Mouse (Mus musculus) right cerebral cortex, postnatal 36 days (tissue): ENCODE data around the gene Ciart.
"Not testable (repeated sequence)": the region's sequence is repeated elsewhere in the genome, so short reads cannot be mapped to it uniquely, and the experiment has no call there.

ENCODE experiments used
- DNase-seq, 2 experiments: peaks; one replicate each; pipeline ENCODE4 v3.0.0; 2022; ENCODE audit warnings: low spot score in 2 of 2, mixed read lengths in 1 of 2

The Ciart gene

DNA sequence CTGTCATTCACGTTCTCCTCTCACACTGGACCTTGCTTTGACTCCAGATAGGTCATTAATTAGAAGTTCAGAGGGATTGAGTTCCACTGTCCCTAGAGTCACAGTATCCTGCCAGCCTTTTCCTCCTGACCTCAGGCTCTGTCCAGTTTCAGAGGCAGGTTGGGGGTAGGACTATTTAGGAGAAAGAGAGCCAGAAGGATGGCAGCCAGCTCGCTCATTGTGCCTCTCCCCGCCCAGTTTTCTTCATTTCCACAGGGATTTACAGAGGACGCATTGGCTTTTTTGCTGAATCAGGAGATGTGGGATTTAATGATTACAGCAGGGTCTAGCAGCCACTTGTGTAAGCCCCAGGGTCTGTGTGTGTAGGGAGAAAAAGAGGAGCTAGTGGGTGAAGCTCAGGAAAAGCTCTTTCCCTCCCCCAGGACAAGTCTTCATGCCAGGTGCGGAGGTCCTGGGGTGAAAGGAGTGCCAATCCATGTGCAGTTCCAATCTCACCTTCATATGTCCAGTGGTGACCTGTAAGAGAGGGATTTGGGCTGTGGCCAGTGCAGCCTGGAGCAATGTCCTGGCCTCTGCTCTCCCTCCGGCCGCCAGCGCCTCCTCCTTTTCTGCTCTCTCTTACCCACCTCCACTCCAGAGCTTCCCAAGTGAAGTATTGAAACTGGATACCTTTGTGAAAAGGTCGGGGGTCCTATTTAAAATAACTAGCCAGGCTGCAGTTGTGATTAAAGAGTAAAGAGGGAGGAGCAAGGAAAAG lies 19.7 kb upstream of the Ciart start:
- no peak for DNase-seq

DNA sequence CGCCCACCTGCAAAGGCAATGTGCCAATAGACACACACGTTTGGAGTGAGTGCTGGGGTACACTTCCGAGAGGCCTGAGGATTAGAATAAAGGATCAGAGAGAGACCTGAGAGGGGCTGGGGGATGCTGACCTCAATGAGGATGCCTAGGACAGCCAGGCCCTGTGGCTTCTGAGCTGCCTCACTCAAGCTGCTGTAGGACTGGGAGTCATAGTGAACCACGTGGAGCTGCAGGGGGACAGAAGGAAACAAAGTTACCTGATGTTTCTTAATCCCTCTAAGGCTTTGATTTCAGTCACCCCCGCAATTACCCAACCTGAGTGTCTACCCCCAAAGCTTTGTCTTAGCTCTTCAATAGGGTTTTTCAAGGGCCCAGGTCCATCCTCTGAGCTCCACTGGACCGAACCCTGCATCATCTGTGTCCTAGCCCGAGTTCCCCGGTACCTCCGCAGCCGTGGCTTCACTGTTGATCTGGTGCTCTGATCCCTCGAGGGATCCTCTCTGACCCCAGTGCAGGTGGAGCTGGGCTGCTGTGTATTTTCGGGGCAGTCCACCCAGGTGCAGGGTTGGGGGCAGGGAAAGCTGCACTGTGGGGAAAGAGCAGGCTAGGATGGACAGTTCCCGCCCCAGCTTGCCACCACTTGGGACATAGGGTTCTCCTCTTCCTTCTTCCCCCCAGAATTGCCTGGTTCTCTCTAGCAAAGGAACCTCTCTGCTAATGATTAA lies 17.9 kb upstream of the Ciart start:
- no peak for DNase-seq

DNA sequence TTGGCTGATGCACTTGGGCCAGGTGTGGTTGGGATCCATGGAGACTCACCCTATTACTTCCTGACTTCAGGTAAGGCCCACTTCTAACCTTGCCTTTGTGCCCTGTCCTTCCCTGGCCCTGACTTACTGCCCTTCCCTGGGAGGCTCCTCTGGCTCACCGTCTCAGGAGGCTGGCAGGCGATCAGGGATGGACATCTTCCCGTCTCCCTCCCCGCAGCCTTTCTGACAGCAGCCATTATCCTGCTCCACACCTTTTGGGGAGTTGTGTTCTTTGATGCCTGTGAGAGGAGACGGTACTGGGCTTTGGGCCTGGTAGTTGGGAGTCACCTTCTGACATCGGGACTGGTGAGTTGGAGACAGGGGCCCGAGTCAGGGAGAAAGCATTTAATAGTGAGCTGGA lies 13.4 kb upstream of the Ciart start:
- DNase-seq = not testable (repeated sequence)

DNA sequence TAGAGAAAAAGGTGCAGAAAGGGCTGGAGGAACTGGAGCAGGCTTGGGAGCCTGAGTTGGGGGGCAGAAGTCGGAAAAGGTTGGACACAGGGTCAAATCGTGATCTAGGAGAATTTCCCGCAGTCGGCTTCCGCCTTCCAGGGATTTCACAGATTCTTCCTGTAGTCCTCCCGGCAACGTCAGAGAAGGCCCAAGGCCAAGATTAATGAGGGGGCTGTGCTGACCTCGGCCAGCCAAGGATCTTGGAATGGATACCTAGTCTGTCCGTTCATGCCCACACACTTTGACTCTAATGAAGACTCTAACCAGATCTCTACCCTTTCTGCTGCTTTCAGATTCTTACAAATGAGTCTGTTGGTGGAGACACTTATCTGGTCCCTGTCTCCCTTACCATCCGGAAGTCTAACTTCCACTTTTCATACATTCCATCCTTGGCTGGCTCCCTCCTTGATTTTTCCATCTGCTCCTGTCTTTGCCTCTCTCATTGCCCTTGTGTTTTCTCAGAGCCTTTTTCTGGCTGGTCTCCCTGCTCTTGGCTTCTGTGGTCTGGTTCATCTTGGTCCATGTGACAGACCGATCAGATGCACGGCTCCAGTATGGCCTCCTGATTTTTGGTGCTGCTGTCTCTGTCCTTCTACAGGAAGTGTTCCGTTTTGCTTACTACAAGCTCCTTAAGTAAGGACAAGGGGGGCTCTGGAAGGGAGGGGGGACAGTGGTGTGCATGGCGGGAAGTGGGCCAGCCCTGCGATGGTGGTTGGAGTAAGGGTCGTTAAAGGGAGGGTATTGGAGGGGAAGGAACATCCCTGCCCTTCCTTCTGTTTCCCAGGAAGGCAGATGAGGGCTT lies 12.5 kb upstream of the Ciart start:
- no peak for DNase-seq

DNA sequence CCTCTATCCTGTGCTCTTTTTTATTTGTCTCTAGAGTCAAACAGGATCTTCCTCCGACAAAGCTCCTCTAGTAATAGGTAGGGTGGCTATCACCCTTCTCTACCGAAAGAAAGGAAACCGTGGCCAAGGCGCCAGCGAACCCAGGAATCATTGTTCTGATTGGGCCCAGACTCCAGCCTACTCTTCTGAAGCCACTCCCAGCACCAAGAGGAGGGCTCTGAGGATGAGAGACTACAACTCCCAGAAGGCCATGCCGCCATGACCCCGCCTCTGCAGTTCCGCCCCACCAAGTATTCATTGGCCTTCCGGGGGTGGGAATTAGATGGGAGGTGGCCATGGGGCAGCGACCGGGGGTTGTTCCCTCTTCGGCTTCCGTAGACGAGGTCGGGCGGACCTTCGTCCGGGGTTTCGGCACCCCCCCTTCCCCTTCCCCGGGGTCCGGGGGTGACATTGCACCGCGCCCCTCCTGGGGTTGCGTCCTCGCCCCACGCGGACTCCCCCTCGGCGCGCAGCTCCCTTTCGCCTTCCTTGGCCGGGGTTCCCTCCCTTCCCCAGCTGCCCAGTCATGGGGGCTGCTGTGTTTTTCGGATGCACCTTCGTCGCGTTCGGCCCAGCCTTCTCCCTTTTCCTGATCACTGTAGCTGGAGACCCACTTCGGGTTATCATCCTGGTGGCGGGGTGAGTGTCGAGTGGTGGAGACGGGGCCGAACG lies 11.7 kb upstream of the Ciart start, which contains the start of gene Aph1a:
TSS of gene Aph1a (plus strand) at position 364 of the 711 bp plus-strand sequence.
- DNase-seq = peak; percentile 97

DNA sequence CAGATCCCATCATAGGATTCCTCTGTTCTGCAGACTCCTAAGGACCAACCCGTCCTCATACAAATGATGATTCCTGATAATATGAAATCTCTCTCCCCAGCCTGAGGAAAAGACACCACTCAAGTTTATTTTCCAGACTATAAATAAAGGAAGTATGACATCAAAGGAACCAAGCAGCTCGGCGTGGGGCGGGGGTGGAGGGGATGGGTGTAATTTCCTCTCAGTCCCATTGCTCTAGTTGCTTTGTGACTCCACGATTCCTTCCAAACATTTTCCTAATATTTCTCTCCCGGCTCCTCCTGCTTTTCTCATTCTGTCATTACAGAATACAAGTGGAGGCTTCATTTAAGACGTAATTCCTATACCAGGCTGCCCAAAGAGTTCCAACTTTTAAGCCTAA lies 11.1 kb upstream of the Ciart start:
- no peak for DNase-seq

DNA sequence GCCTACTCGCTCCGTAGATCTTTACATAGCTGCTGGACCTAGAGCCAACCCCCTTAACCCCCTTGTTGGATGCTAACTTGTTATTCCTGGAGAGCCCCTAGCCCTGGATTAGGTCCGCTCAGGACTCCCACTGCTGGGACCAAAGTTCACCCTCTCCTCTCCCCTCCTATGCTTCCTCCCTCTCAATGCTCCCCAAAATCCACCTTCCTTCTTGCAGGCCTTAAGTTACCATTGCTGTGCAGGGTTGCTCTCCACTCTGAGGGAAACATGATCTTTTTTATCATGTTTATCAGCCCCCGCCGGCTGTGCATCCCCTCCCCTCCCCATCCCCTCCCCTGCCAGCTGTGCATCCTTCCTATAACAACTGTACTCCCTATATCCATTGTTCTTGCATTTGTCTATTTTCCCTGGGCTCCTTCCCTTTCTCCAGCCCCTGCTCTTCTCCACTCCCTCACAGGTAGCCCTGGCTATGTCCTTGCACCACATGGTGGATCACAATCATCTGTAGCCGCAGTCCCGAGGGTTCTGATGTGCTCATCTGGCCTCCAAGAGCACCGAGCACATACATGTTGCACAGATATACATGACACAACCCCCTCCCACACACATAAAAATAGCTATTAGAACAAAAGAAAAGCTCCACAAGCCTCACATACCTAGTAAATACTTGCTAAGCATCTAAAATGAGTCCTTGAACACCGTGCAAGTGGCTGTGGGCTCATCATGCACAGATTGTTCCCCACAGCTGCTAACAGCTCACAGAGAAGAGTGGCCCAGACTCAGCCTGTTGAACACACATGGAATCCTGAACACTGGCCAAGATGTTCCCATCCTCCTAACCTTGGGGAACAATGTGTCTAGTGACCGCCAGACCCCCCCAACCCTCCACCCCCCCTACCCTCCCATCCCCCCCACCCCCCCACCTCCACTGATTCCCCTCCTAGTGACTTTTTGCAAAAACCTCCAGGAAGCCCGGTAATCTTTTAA lies 10.3 kb upstream of the Ciart start:
- no peak for DNase-seq

DNA sequence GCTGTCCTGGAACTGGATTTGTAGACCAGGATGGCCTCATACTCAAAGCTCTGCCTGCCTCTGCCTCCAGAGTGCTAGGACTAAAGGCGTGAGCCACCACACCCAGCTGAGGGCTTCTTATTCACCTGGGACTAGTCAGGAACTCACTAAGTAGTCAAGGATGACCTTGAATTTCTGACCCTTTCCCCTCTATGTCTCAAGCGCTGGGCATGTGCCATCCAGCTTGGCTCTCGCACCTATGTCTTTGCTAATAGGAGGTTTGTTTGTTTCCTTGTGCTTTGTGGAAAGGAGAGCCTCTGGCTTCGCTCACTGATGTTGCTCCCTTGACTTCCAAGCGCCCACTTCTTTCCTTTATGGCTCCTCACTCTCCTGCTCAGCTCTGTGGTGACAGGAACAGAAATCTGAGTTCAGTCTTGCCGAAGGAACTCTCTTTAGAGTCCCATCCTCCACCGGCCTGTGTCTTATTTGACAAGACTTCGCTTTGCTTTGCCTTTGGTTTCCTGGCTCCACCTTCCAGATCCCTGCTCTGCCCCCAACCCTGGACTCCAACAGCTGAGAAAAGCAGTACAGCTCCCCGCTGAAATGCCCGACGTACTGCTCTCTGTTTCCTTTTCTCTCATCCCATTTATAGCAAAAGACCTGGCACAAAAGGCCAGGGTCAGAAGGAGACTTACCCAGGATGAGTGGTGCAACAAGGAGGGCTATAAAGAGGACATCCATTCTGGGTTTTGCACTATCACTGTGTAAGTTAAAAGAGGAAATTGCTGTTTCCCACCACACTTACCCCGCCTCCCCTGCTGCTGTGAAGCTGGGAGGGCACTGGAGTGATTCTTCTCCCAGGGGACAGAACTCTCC lies 9.4 kb upstream of the Ciart start, which contains the start of gene BC028528:
TSS of gene BC028528 (minus strand) at position 795 of the 855 bp plus-strand sequence.
- no peak for DNase-seq

DNA sequence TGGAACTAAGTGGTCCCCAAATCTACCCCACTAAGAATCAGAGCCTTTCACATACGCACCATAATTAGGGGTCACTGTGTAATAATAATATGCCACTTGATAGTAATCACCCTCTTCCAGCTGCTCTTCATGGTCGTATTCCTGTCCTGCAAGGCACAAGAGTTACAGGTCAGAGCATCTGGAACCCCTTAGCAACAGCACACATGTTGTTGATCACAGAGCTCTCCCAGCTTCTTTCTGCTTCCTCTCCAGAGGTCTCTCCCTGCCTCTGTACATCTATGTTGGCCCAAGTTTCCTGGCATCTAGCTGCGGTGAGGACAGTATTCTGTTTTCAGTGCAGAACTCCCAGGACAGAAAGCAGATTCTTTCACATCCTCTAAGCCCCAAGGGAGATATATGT lies 7.6 kb upstream of the Ciart start:
- no peak for DNase-seq

DNA sequence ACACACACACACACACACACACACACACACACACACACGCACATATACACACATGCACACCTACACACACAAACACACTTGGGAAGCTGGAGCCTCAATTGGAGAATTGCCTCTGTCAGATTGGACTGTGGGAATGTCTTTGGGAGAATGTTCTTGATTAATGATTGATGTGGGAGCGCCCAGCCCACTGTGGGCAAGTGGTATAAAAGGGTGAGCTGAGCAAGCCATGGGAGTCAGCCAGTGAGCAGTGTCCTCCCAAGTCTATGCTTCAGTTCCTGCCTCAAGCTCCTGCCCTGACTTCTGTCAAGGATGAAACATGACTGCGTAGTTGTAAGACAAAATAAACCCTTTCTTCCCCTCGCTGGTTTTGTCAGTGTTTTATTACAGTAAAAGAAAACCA lies 5.5 kb upstream of the Ciart start:
- no peak for DNase-seq

DNA sequence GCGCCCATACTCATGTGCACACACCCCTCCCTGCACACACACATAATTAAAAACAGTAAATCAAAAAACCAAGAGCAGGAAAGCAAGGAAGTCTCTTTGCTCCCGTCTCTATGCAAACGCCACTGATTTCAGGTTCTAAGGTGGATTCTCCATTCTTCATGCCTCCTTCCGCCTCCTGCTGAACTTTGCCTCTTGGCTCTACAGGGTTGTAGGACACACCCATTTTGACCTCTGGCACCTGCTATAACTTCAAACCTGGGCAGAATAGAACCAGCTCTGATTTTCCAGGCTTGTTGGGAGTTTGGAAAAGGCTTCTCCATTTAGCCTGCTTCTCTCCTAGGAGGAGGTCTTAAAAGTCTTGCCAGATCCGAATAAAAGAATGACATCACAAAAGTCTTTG lies 2.3 kb upstream of the Ciart start:
- DNase-seq = no peak

DNA sequence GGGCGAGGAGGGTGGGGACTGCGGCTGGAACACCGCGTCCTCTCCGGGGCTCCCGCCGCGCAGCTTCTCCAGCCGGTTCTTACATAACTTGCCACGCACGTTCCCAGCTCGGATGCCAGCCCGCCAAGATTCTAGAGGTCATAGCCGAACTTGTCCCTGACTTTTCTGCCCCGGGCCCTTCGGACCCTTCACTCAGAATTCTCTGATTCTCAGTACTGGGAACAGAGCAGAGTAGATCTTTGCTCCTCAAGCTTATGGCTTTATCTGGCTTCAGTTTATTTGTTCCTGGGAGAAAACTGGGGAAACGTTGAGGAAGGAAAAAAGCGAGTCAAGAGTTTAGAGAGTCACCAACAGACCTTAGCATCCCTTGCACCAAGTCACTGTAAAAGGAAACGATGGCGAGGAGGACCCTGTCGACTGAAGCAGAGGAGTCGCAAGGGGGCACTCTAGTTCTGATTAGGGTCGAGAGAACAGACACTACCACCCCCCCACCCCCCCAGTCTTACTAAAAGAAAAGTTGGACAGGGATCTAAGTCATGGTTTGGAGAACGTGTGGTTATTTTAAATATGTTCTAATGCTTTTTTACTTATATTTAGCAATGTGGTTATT lies 870 bp upstream of the Ciart start:
- peak; percentile 68 for DNase-seq

DNA sequence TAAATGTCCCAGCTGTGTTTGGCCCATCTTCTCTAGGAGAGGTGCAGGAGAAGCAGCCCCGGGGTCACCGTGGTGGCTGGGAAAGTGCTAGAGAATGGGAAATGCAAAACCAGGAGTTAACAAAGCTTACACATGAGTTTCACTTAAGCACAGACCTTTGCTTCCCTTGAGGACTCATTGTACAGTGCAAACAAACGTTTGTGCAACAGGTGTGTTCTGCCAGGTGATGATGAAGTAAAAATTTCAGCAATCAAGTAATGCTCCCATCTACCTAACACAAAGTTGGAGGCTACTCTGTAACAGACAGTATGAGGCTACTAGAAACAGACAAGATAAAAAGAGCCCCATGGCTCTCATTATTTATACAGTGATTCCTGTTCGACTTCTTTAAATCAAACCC lies 3.0 kb downstream of the Ciart start:
- no peak for DNase-seq

DNA sequence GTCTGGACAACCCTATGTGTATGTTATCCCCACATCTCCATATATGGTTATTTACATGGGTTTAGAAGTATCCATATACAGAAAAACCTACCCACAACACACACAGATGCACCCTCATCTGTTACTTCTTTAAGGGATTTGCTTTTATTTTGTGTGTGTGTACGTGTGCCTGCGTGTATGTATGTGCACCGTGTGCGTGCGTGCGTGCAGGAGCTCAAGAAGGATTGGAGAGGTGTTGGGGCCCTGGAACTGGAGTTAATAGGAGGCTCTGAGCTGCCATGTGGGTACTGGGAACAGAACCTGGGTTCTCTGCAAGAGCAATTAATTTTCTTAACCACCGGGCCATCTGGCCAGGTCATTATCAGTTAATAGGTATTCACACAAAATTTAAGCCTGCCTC lies 10.0 kb downstream of the Ciart start:
- DNase-seq = no peak

DNA sequence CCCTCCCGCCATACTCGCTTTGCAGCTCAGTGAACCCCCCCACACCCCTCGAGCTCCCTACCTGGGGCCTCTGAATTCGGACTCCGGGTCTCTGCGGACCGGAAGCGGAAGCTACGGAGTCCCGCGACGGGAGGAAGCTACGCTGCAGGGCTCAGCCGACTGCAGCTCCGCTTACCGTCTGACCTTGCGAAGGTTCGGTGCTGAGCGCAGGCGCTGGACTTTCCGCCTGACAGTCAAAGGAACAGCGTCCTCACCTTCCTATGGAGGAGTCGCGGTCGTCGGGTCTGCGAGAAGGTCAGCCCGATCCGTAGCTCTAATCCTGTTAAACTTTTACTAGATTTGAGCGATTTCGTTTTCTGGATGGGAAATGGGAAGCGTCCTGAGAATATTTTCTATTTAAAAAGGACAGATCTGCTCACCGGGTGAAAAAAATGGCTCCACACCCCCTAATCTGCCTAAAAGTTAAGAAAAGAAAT lies 10.6 kb downstream of the Ciart start, which contains the start of gene Mrps21:
TSS of gene Mrps21 (minus strand) at position 128 of the 476 bp plus-strand sequence.
- DNase-seq = peak; percentile 79 to 88

DNA sequence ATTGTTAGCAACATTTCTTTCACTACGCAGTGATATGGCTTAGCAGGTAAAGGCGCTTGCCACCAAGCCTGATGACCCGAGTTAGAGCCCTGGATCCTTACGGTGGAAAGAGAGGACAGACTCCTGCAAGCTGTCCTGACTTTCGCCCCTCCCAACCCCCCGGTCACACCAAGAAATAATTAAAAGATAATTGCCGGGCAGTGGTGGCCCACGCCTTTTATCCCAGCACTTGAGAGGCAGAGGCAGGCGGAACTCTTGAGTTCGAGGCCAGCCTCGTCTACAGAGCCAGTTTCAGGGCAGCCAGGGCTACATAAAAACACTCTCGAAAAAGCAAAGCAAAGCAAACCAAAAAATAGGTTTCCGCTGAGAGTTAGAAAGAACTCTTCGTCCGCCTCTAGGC lies 11.1 kb downstream of the Ciart start:
- DNase-seq = no peak

DNA sequence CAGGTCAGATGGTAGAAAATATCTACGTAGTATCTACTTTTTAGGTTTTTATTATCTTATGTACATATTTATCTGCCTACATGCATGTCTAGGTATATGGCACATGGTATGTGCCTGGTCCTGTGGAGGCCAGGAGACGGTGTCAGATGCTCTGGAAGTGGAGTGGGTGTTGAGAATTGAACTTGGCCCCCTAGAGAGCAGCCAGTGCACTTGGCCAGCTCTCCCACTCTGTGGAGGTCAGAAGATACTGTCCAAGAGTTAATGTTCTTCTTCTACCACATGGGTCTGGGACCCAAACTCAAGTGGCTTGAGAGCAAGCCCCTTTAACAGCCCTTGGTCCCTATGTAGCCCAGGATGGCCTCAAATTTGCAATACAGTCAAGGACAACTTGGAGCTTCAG lies 14.6 kb downstream of the Ciart start:
- no peak for DNase-seq

DNA sequence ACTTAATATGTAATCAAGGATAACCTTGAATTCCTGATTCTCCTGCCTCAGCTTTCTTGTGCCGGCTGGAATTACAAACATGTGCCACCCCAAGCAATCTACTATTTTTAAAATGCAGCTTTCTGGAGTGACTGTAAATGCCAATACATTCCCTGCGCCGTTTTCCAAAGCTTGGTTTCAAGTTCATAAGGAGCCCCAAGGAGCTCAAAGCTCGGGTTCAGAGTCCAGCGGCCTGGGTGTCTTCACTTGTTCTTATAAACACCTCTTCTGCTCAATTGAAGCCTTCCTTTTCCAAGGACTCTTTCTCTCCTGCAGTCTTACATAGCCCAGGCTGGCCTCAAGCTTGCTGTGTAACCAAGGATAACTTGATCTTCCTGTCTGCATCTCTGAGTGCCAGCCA lies 16.0 kb downstream of the Ciart start:
- DNase-seq = no peak

DNA sequence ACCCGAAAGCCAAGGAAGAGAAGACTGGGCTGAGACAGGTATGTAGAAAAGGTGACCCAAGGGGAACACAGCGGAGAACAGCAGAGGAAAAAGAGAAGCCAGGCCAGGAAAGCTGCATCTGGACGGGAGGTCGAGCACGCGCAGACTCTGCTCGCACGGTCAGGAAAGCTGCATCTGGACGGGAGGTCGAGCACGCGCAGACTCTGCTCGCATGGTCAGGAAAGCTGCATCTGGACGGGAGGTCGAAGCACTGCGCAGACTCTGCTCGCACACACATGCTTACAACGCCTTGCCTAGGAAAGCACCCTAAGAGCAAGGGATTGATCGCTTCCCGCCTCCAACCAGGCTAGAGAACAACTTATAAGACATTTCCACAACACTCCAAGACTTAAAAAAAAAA lies 16.5 kb downstream of the Ciart start:
- DNase-seq = no peak
